Mouse (Mus musculus) spleen, embryonic (tissue): Measurements from ENCODE around the gene Tmod1.

ENCODE experiments used
- CTCF ChIA-PET: fragments of 350-600 bp; sonication (Branson Sonifier 250); formaldehyde crosslinking; loops from one replicate; lab custom pipeline; 2022; lab: Charles Lee

The Tmod1 gene

DNA sequence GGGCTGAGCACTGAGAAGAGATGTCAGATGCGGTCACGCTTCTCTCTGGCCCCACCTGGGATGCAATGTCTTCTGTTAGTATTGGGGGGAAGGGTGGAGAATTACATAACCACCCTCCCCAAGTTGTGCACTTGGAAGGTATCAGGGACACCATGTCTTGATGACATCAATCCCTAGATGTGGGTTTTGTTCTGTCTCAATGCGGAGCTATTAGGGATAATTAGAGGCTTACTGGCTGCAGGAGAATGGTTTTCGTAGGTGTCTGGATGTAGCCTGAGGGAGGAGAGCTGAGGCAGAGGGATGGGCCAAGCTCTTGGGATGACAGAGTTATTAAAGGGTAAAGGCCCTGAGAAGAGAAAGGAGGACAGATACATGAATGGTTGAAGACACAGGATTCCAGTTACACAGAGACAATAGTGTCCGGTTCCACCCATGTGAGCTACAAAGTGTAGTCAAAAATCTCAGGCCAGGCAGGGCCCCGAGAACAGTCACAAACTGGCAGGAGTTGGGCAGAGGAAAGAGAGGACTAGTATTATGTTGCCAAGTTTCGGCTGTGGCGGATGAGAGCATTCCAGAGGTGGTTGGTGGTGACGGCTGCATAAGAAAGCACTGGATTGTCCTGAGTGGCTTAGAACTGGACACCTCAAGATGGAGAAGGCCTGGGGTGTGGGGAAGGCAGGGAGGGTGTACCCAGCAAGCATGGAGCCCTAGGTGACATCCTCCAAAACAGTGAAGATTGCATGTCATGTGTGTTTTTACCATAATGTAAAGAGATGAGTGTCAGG, 14.8 kb downstream of the Tmod1 start:
- CTCF ChIA-PET = no interaction called here

DNA sequence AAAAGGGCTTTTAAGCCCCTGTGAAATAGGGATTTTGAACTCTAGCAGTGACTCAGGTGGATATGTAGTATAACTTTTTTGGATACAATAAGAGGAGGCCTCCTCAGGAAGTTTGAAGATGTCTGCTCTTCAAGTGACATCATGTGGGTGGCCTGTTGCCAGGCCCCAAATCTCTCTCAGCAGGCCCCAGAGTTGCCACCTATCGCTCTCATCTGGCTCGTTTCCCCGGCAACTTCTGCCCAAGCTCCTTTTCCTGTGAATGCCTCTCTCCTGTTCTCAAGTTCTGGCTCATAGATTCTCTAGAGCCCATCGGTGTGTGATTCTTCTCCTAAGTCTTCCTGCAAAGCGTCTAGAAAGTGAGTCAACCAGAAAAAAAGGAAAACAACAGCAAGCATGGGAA, 17.4 kb downstream of the Tmod1 start:
- CTCF ChIA-PET = no interaction called here

DNA sequence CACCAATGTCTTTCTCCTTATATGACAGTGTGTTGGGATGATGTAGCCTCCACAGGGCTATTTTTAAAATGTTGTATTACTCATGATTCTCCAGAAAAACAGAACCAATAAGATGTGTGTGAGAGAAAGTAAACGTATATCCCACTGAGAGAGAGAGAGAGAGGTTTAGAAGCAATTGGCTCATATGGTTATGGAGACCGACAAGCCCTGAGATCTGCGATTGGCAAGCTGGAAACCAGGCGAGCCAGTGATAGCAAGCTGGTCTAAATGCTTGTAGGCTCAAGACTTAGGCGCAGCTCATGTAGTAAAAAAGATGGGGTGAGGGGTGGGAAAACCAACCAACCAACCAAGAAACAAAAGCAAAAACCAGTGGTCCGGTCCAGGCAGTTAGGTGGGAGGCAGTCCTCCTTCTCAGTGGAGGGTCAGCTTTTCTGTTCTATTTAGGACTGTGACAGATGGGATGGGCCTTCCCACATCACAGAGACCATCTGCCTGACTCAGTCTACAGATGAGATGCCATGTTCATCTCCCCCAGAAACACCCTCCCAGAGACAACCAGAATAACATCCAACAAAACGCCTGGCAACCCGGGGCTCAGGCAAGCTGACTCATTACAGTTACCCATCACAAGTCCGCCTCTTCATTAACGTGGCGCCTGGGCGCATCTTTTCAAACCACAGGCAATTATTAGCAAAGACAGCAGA, 22.7 kb downstream of the Tmod1 start:
- CTCF ChIA-PET = no interaction called here

DNA sequence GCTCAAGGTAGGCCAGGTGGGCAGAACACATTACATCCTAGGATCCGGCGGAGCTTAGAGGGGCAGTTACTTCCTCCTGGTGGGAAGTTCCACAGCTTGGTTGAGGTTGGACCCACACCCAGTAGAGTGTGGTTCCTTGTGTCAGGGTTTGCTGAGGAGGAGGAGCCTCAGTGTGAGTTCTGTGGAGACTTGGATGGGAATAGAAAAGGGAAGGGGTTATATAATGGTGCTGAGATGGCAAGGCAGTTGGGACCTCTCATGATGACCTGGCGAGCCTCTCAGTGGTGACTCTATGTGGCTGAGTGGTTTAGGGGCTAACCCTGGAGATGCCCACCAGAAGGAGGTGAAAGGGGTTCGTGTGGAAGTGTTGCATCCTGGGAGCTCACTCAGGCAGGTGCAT, 25.1 kb downstream of the Tmod1 start:
- CTCF ChIA-PET = no interaction called here

DNA sequence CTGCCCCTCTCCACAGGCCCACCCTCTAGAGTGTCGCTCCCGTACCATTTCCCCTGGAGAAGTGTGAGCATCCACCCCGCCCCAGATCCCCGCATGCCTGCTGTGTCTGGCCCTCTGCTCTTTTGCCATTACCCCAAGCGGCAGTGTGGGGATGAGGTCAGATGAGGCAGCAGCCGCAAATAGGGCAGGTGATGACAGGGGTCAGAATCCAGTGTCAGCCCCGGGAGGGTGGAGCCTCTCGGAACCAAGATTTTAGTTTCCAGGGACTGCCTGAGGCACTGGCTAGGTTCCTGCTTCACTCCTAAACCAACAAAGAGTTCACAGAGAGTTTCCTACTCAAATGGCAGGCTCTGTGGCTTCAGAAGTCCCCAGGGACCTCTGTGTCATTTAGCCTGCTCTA, 25.5 kb downstream of the Tmod1 start:
- CTCF ChIA-PET = no interaction called here

GRCm38 (mm10) chr4:46064961-46065360, 26.2 kb downstream of the Tmod1 start:
- CTCF ChIA-PET = no interaction called here

DNA sequence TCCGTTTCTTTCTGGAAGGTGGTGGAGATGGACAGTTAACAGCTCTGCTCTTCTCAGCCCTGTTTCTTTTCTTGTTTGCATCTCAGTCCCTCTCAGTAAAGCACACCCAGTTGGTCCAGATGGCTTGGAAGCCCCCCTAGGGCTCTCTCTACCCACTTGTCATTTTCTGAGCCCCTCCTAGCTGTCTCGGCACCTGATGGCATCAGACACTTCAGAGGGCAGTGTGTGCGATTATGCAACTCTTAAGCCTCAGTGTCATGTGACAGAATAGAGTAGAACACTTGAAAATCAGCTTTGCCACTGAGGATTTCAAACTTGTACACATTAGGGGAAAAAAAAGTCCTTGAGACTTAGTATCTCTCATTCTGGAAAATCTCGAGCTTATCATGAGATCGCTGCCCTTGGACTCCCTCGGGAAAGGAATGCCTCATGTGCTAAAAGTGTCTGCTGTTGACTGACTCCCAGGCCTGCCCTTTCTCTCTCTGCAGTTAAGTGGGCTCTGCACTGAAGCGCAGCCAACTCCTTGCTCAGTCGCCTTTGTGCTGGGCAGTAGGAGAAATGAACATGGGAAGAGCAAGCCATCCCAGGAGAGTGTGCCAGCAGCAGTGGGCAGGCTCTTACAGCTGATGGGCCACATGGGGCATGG, 27.1 kb downstream of the Tmod1 start:
- CTCF ChIA-PET = no interaction called here

- CTCF ChIA-PET = no interaction called here
Measured at GRCm38 (mm10) chr4:46068060-46068459, 29.3 kb downstream of the Tmod1 start.

GRCm38 (mm10) chr4:46068573-46068972, 29.8 kb downstream of the Tmod1 start:
- CTCF ChIA-PET = no interaction called here

- CTCF ChIA-PET = no interaction called here
Measured at GRCm38 (mm10) chr4:46069851-46070482, 31.2 kb downstream of the Tmod1 start.

DNA sequence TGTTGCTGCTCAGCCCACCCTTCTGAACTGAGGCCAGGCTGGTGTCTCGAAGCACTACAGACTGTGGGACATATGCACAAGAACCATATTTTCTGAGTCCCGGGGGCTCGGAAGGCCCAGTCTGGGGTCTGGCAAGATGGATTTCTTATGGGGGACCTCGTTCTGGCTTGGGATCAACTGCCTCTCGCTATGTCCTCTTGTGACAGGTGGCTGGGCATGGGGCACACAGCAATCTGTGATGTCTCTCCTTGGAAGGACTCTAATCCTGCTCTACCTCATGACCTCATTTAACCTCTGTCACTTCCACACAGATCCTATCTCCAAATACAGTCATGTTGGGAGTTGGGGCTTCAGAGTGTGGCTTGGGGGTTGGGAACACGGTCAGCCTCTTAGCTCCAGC, 33.9 kb downstream of the Tmod1 start:
- CTCF ChIA-PET = no interaction called here

- CTCF ChIA-PET = no interaction called here
Measured at GRCm38 (mm10) chr4:46073736-46074135, 35.0 kb downstream of the Tmod1 start.

- CTCF ChIA-PET = no interaction called here
Measured at GRCm38 (mm10) chr4:46075664-46076063, 36.9 kb downstream of the Tmod1 start.

DNA sequence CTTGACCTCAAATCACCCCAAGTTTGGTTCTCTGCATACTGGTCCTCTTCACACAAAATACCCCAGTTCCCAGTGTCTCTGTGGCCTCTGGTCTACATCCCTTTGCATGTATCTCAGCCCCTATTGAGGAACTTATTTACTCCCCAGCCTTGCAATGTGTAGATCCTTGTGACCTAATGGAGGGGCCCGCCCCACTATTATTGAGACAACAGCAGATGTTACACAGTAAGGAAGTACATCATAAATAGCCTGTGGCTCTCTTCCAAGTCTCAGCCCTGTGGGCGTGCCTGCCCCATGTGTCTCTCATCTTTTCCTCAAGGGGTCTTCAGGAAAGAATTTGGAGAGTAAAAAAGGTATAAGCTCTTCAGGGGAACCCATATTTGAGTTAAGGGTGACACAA, 38.2 kb downstream of the Tmod1 start:
- CTCF ChIA-PET = no interaction called here

DNA sequence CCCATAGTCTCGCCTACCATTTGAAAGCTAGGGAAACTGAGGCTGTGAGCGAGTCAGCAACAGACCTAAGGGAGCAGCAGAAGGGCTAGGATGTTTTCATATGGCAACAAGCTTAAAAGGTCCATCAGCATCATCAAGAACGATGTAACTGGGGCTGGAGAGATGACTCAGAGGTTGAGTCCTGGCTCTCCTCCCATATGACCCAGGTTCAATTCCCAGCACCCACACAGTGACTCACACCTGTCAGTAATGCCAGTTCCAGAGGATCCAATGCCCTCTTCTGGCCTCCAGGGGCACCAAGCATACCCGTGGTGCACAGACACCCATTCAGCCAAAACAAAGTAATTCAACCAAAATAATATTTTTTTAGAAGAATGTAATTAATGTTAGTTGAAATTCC, 41.5 kb downstream of the Tmod1 start:
- CTCF ChIA-PET = no interaction called here

DNA sequence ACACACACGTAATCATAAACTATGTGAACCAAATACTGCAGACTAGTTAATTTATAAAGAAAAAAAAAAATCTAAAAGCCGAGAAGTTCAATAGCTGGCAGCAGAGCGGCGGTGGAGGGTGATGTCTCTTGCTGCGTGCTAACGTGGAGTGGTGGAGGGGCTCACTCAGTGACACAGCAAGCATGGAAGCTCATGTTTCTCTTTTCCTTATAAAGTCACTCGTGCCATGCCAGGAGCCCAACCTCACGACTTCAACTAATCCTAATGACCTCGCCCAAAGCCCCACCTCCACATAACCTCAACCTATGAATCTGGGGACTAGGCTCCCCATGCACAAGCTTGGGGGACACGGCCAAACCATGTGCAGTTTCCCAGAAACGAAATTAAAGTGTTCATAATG, 43.8 kb downstream of the Tmod1 start:
- CTCF ChIA-PET = no interaction called here

- CTCF ChIA-PET = no interaction called here
Measured at GRCm38 (mm10) chr4:46084416-46085172, 45.9 kb downstream of the Tmod1 start.

- CTCF ChIA-PET = no interaction called here
Measured at GRCm38 (mm10) chr4:46085223-46085811, 46.6 kb downstream of the Tmod1 start.

GRCm38 (mm10) chr4:46086718-46087426, 48.1 kb downstream of the Tmod1 start:
- CTCF ChIA-PET = no interaction called here

GRCm38 (mm10) chr4:46087427-46087771, 48.7 kb downstream of the Tmod1 start:
- CTCF ChIA-PET = no interaction called here

DNA sequence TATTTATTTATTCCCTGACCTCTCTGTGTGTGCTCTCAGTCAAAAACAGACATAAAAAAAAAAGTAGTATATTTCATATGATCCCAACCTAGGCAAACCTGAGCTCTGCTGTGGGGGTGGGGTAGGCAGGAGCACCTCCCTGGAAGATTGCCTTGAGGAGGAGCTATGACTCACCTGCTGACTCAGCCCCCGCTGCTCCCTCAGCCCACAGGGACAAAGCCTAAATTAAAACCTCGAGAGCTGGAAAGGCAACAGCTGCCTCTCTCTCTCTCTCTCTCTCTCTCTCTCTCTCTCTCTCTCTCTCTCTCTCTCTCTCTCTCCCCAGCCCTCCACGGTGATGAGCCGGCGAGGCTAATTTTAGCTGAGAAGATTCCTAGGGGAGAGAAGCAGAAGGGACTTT, 49.1 kb downstream of the Tmod1 start:
- CTCF ChIA-PET = no interaction called here
